Comparison of ENCODE assay signal across 13 mouse cellular contexts in genomic region chr7:63950931-63951607, GRCm38 (mm10). TPM values are rescaled to one million over a fixed set of nuclear protein-coding genes. Genes with fewer than 3 reads are reported as not detected.
DNase-seq lines count a peak whose midpoint lies in the region; ATAC-seq and TF ChIP-seq lines count a peak whose summit lies in the region.
"Had no signal": no experiment of that assay in that cellular context is flagged by ENCODE, and none has a peak within 500 bp of the region (broad histone marks: within the 10 kb centered on the region; RNA-seq: fewer than 3 reads in every experiment).

No protein-coding gene starts in this region.

- no peak overlapping the region for H3K4me3 ChIP-seq in heart, embryonic 10.5 days
- no peak overlapping the region for H3K4me3 ChIP-seq in heart, adult 2 months
- no peak overlapping the region for H3K4me3 ChIP-seq in hindbrain, embryonic 14.5 days (replicated peaks; ENCODE audit: low read length)
- no peak overlapping the region for H3K4me3 ChIP-seq in midbrain, embryonic 11.5 days (ENCODE audit: low read depth, low read length)
- H3K4me3 ChIP-seq: embryonic facial prominence, embryonic 12.5 days; heart, embryonic 15.5 days; liver, embryonic 12.5 days; myocyte had no signal

- H3K36me3 ChIP-seq in heart, embryonic 10.5 days: no peaks in the 10 kb centered on the region
- no peaks in the 10 kb centered on the region for H3K36me3 ChIP-seq in heart, adult 2 months (ENCODE audit: control insufficient read depth, insufficient read depth, low read length)
- no peaks in the 10 kb centered on the region for H3K36me3 ChIP-seq in hindbrain, embryonic 14.5 days (replicated peaks; ENCODE audit: control insufficient read depth, insufficient read depth)
- no peaks in the 10 kb centered on the region for H3K36me3 ChIP-seq in midbrain, embryonic 11.5 days (ENCODE audit: control insufficient read depth, insufficient read depth, low read length)
- H3K36me3 ChIP-seq: embryonic facial prominence, embryonic 12.5 days; heart, embryonic 15.5 days; liver, embryonic 12.5 days had no signal

- no peak for TF ChIP-seq CTCF in heart, adult 2 months (IDR thresholded peaks at IDR 0.05)

- no peak for TF ChIP-seq POLR2A in heart, adult 2 months (IDR thresholded peaks at IDR 0.05; ENCODE audit: insufficient read depth, low read depth, low read length)

- no peak overlapping the region for H3K27ac ChIP-seq in heart, embryonic 10.5 days
- no peak overlapping the region for H3K27ac ChIP-seq in heart, adult 2 months
- H3K27ac ChIP-seq in hindbrain, embryonic 14.5 days: no peak overlapping the region
- H3K27ac ChIP-seq in midbrain, embryonic 11.5 days (ENCODE audit: low read depth, low read length): no peak overlapping the region
- H3K27ac ChIP-seq: embryonic facial prominence, embryonic 12.5 days; heart, embryonic 15.5 days; liver, embryonic 12.5 days had no signal

- DNase-seq in heart, embryonic 10.5 days (ENCODE audit: low spot score): peak; percentile 65
- no peak for DNase-seq in heart, adult 2 months
- DNase-seq in cerebellum, adult 11-12 months: peak; percentile 69
- DNase-seq in hindbrain, embryonic 14.5 days (ENCODE audit: low spot score): no peak
- peak; percentile 69 for DNase-seq in midbrain, embryonic 11.5 days (ENCODE audit: low spot score, missing footprints)
- no peak for DNase-seq in spleen, postnatal 4 days (ENCODE audit: low spot score in 2 of 2)
- no peak for DNase-seq in c-Kit-positive CD71-positive TER-119-positive erythroid progenitor cells, embryonic 14.5 days (ENCODE audit: low spot score)

- H3K9me3 ChIP-seq in heart, embryonic 10.5 days: no peaks in the 10 kb centered on the region
- H3K9me3 ChIP-seq in hindbrain, embryonic 14.5 days (ENCODE audit: control insufficient read depth, low read length): no peaks in the 10 kb centered on the region
- H3K9me3 ChIP-seq in midbrain, embryonic 11.5 days (ENCODE audit: control insufficient read depth, low read length): no peaks in the 10 kb centered on the region
- H3K9me3 ChIP-seq: embryonic facial prominence, embryonic 12.5 days; heart, embryonic 15.5 days; liver, embryonic 12.5 days had no signal

- intact Hi-C loops in heart, adult 2 months (cut with DNase I): no loop called here

- H3K4me1 ChIP-seq in heart, embryonic 10.5 days: peaks cover 3% of the 10 kb centered on the region; the same call in 1 of the 2 replicates
- H3K4me1 ChIP-seq in heart, adult 2 months (ENCODE audit: control insufficient read depth, insufficient read depth, low read length): no peaks in the 10 kb centered on the region
- H3K4me1 ChIP-seq in hindbrain, embryonic 14.5 days (replicated peaks; ENCODE audit: control insufficient read depth, insufficient read depth, low read length): no peaks in the 10 kb centered on the region
- peaks cover 10% of the 10 kb centered on the region for H3K4me1 ChIP-seq in midbrain, embryonic 11.5 days (ENCODE audit: control insufficient read depth, insufficient read depth, low read length)
- H3K4me1 ChIP-seq: embryonic facial prominence, embryonic 12.5 days had no signal

- peak; percentile 36; the same call in 1 of the 2 replicates for ATAC-seq in hindbrain, embryonic 14.5 days (ENCODE audit: low FRiP score)
- no peak for ATAC-seq in midbrain, embryonic 11.5 days (ENCODE audit: low FRiP score)
- ATAC-seq in megakaryocyte, adult 5-6 weeks (ENCODE audit: poor library complexity, severe bottlenecking): no peak
- ATAC-seq: liver, embryonic 12.5 days had no signal

- 73% methylated on average over 10 of the region's 10 CpGs for WGBS in heart, embryonic 10.5 days
- WGBS in heart, adult 2 months: 64% methylated on average over 10 of the region's 10 CpGs
- WGBS in hindbrain, embryonic 14.5 days: 67% methylated on average over 10 of the region's 10 CpGs
- WGBS in midbrain, embryonic 11.5 days: 83% methylated on average over 10 of the region's 10 CpGs

- no peak overlapping the region for H3K9ac ChIP-seq in heart, adult 2 months (ENCODE audit: low read depth, low read length)
- no peak overlapping the region for H3K9ac ChIP-seq in hindbrain, embryonic 14.5 days
- H3K9ac ChIP-seq in midbrain, embryonic 11.5 days (ENCODE audit: low read length): no peak overlapping the region
- H3K9ac ChIP-seq: embryonic facial prominence, embryonic 12.5 days; heart, embryonic 15.5 days; liver, embryonic 12.5 days had no signal

- no peak overlapping the region for H3K4me2 ChIP-seq in hindbrain, embryonic 14.5 days (replicated peaks)
- no peak overlapping the region for H3K4me2 ChIP-seq in midbrain, embryonic 11.5 days
- H3K4me2 ChIP-seq: embryonic facial prominence, embryonic 12.5 days; heart, embryonic 15.5 days; liver, embryonic 12.5 days had no signal

- 0 out of 2 replicates have a peak, but pooled peaks cover under 1% of the 10 kb centered on the region for H3K27me3 ChIP-seq in heart, embryonic 10.5 days (ENCODE audit: insufficient read depth, poor library complexity, severe bottlenecking)
- no peaks in the 10 kb centered on the region for H3K27me3 ChIP-seq in heart, adult 2 months (ENCODE audit: control insufficient read depth, insufficient read depth, low read length)
- no peaks in the 10 kb centered on the region for H3K27me3 ChIP-seq in hindbrain, embryonic 14.5 days (ENCODE audit: control insufficient read depth, insufficient read depth, low read length)
- H3K27me3 ChIP-seq in midbrain, embryonic 11.5 days (ENCODE audit: control insufficient read depth, insufficient read depth, low read length): no peaks in the 10 kb centered on the region
- H3K27me3 ChIP-seq: embryonic facial prominence, embryonic 12.5 days; heart, embryonic 15.5 days; liver, embryonic 12.5 days had no signal

- H3K79me2 ChIP-seq in heart, adult 2 months (replicated peaks; ENCODE audit: control insufficient read depth, insufficient read depth, low read length): no peaks in the 10 kb centered on the region

- no peak for TF ChIP-seq EP300 in heart, adult 2 months (IDR thresholded peaks at IDR 0.05; ENCODE audit: insufficient read depth, low read depth, low read length)

RNA-seq across cellular contexts. Expression of gene Klf13, which starts 12.4 kb away (rescaled TPM):
- polyA plus RNA-seq in heart, embryonic 10.5 days (2016; fragmentation: Nextera tagmentation; extraction: Ambion mirVana): 17.3 and 18.3 TPM in 2 replicates
- 10 to 100 TPM; 50.0 to 54.6 TPM for total RNA-seq in heart, adult 2 months (2021)
- polyA plus RNA-seq in heart, adult 2 months (2012; rRNA removed): 21.6 and 24.6 TPM in 2 replicates
- polyA plus RNA-seq in hindbrain, embryonic 14.5 days (2014; fragmentation: Nextera tagmentation; extraction: Ambion mirVana): 25.2 and 25.4 TPM in 2 replicates
- 31.5 and 32.0 TPM in 2 replicates for polyA plus RNA-seq in midbrain, embryonic 11.5 days (2014; fragmentation: Nextera tagmentation; extraction: Ambion mirVana)
- 108 and 122 TPM in 2 replicates for total RNA-seq in megakaryocyte, adult 5-6 weeks (2015)
- 61.7 and 64.4 TPM in 2 replicates for total RNA-seq in megakaryocyte, adult 5-6 weeks (2017)

RNA-seq across cellular contexts. Expression of gene E030018B13Rik, which starts 34.4 kb away (rescaled TPM):
- polyA plus RNA-seq in heart, embryonic 10.5 days (2016; fragmentation: Nextera tagmentation; extraction: Ambion mirVana): 0.18 TPM in 1 of 2 replicates, not detected in the other
- total RNA-seq in heart, adult 2 months (2021): not detected
- not detected in 2 replicates for polyA plus RNA-seq in heart, adult 2 months (2012; rRNA removed)
- not detected in 2 replicates for polyA plus RNA-seq in hindbrain, embryonic 14.5 days (2014; fragmentation: Nextera tagmentation; extraction: Ambion mirVana)
- polyA plus RNA-seq in midbrain, embryonic 11.5 days (2014; fragmentation: Nextera tagmentation; extraction: Ambion mirVana): 0.14 TPM in 1 of 2 replicates, not detected in the other
- not detected in 2 replicates for total RNA-seq in megakaryocyte, adult 5-6 weeks (2015)
- not detected in 2 replicates for total RNA-seq in megakaryocyte, adult 5-6 weeks (2017)
- polyA plus RNA-seq: embryonic facial prominence, embryonic 12.5 days; kidney, embryonic 16.5 days; liver, embryonic 12.5 days had no signal

Comparison
In these comparisons a context has a peak if more than half of its experiments do, and no peak if none do; other contexts are left out.
1. DNase-seq: peak in heart, embryonic 10.5 days (single experiment), cerebellum, adult 11-12 months (single experiment) and midbrain, embryonic 11.5 days (single experiment); none in heart, adult 2 months (0 of 2), hindbrain, embryonic 14.5 days (single experiment), spleen, postnatal 4 days (0 of 2) and c-Kit-positive CD71-positive TER-119-positive erythroid progenitor cells, embryonic 14.5 days (single experiment).